Mouse (Mus musculus): ENCODE measurements around the gene Lyrm1.

Gene Lyrm1

GRCm38 (mm10) chr7:119961107-119961506 is 65.4 kb downstream of the Lyrm1 start:
- no peak for DNase-seq (ENCODE audit: low spot score in 2 of 2)

- DNase-seq (ENCODE audit: low spot score in 2 of 2), result no peak
These were observed 69.5 kb downstream of the Lyrm1 start for GRCm38 (mm10) chr7:119965205-119965604.

GRCm38 (mm10) chr7:119965651-119966395 is 70.2 kb downstream of the Lyrm1 start:
- DNase-seq (ENCODE audit: low spot score in 2 of 2), result no peak

GRCm38 (mm10) chr7:119969320-119969719 is 73.7 kb downstream of the Lyrm1 start:
- no peak for DNase-seq (ENCODE audit: low spot score in 2 of 2)

GRCm38 (mm10) chr7:119974214-119974613 is 78.6 kb downstream of the Lyrm1 start:
- DNase-seq (ENCODE audit: low spot score in 2 of 2), result no peak

- no peak for DNase-seq (ENCODE audit: low spot score in 2 of 2)
These were observed 80.6 kb downstream of the Lyrm1 start for GRCm38 (mm10) chr7:119976256-119976655.

- no peak for DNase-seq (ENCODE audit: low spot score in 2 of 2)
These were observed 81.9 kb downstream of the Lyrm1 start for GRCm38 (mm10) chr7:119977574-119977973.

GRCm38 (mm10) chr7:119978576-119978975 is 82.9 kb downstream of the Lyrm1 start:
- DNase-seq (ENCODE audit: low spot score in 2 of 2), result no peak

GRCm38 (mm10) chr7:119980170-119980569 is 84.5 kb downstream of the Lyrm1 start:
- no peak for DNase-seq (ENCODE audit: low spot score in 2 of 2)

- no peak for DNase-seq (ENCODE audit: low spot score in 2 of 2)
These were observed 89.7 kb downstream of the Lyrm1 start for GRCm38 (mm10) chr7:119985279-119985912.

GRCm38 (mm10) chr7:119997066-119997465 is 101.4 kb downstream of the Lyrm1 start:
- DNase-seq (ENCODE audit: low spot score in 2 of 2), result no peak

All from spleen, postnatal 4 days (tissue).